7 mouse cellular contexts compared by ENCODE assay signal in the genomic region with DNA sequence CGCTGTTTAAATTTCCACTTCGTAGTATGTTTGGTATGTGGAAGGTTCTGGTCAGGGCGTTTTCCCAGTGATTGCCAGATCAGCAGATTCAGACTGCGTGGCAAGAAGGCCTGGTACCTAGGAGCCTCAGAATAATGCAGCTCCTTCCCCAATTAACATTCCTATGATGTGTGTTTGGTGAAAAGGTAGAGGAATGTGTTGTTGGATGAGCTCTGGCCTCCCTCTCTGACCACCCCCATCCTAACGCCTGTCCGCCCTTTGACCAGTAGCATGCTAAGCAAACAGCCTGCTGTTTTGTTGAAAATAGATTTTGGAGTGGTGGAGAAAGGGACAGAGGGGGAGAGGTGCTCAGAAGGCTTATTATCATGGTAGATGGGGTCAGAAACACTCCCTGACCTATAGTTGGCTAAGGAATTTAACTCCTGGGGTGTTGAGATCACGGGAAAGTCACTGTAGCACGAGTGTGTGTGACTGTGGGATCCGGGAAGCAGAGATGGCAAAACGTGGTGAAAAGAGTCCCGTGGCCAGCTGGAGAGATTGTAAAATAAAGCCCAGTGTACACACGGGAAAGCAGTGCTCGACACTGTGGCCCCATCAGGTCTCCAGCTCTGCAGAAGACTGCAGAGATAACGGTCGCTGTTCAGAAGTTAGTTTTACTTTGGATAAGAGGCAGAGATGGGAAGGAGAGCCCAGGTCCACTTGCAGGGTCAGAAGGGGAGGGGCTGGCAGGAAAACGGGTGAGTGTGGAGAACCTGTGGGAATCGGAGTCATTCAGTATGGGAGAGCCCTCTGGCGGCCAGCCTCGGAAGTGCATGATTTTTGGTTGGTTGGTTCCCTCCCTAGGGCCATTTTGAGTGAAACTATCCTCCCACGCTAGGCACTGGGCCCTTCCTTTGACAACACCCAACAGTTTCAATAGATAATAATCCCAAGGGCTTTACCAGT. TPM values are rescaled to one million over a fixed set of nuclear protein-coding genes. Genes with fewer than 3 reads are reported as not detected.
DNase-seq lines count a peak whose midpoint lies in the region; ATAC-seq and TF ChIP-seq lines count a peak whose summit lies in the region.

No protein-coding gene starts in this region.

- DNase-seq in adrenal gland, postnatal 14 days = peak; percentile 91
- DNase-seq in embryonic facial prominence, embryonic 10.5 days (ENCODE audit: low spot score) = peak; percentile 91
- DNase-seq in gonadal fat pad, adult 2 months (ENCODE audit: low read depth) = peak; percentile 34
- DNase-seq in limb, embryonic 10.5 days (ENCODE audit: low spot score) = peak; percentile 93

- peak; percentile 93 for TF ChIP-seq CTCF in intestine, postnatal 0 days (IDR thresholded peaks at IDR 0.05; ENCODE audit: low read depth)
- peak; percentile 94 for TF ChIP-seq CTCF in small intestine, adult 2 months (IDR thresholded peaks at IDR 0.05; ENCODE audit: extremely low read depth, insufficient read length, insufficient replicate concordance, low read depth, low read length)

- TF ChIP-seq POLR2A in small intestine, adult 2 months (IDR thresholded peaks at IDR 0.05; ENCODE audit: low read depth, low read length) = no peak

- peak overlapping the region; percentile 61 for H3K27ac ChIP-seq in embryonic facial prominence, embryonic 10.5 days (replicated peaks)
- H3K27ac ChIP-seq in intestine, postnatal 0 days (ENCODE audit: low read depth, low read length) = no peak overlapping the region
- peak overlapping the region; percentile 68 for H3K27ac ChIP-seq in limb, embryonic 10.5 days
- H3K27ac ChIP-seq in midbrain, embryonic 13.5 days = no peak overlapping the region
- no peak overlapping the region for H3K27ac ChIP-seq in small intestine, adult 2 months (ENCODE audit: insufficient read depth, low read depth, low read length)

- 30% methylated on average over 20 of the region's 20 CpGs for WGBS in embryonic facial prominence, embryonic 10.5 days
- 22% methylated on average over 20 of the region's 20 CpGs for WGBS in intestine, postnatal 0 days
- WGBS in limb, embryonic 10.5 days = 39% methylated on average over 20 of the region's 20 CpGs
- WGBS in midbrain, embryonic 13.5 days = 30% methylated on average over 20 of the region's 20 CpGs
- 25% methylated on average over 20 of the region's 20 CpGs for WGBS in small intestine, adult 2 months

- peak overlapping the region; percentile 43 for H3K4me3 ChIP-seq in embryonic facial prominence, embryonic 10.5 days
- no peak overlapping the region for H3K4me3 ChIP-seq in intestine, postnatal 0 days (ENCODE audit: low read depth, low read length)
- peak overlapping the region; percentile 34 for H3K4me3 ChIP-seq in limb, embryonic 10.5 days
- H3K4me3 ChIP-seq in midbrain, embryonic 13.5 days (replicated peaks) = no peak overlapping the region
- H3K4me3 ChIP-seq in small intestine, adult 2 months (ENCODE audit: low read depth, low read length) = peak overlapping the region; percentile 11

- H3K4me2 ChIP-seq in intestine, postnatal 0 days (replicated peaks; ENCODE audit: low read depth) = peak overlapping the region; percentile 54
- peak overlapping the region; percentile 35 for H3K4me2 ChIP-seq in midbrain, embryonic 13.5 days (replicated peaks)

- H3K9me3 ChIP-seq in embryonic facial prominence, embryonic 10.5 days = no peaks in the 10 kb centered on the region
- H3K9me3 ChIP-seq in intestine, postnatal 0 days (ENCODE audit: control insufficient read depth) = no peaks in the 10 kb centered on the region
- no peaks in the 10 kb centered on the region for H3K9me3 ChIP-seq in limb, embryonic 10.5 days (replicated peaks)
- H3K9me3 ChIP-seq in midbrain, embryonic 13.5 days = no peaks in the 10 kb centered on the region

- no peaks in the 10 kb centered on the region for H3K27me3 ChIP-seq in embryonic facial prominence, embryonic 10.5 days (replicated peaks; ENCODE audit: low read depth, poor library complexity, severe bottlenecking)
- H3K27me3 ChIP-seq in intestine, postnatal 0 days (replicated peaks; ENCODE audit: control insufficient read depth, insufficient read depth, low read length) = no peaks in the 10 kb centered on the region
- no peaks in the 10 kb centered on the region for H3K27me3 ChIP-seq in limb, embryonic 10.5 days (ENCODE audit: low read depth, poor library complexity, severe bottlenecking)
- no peaks in the 10 kb centered on the region; the same call in 1 of the 2 replicates for H3K27me3 ChIP-seq in midbrain, embryonic 13.5 days
- no peaks in the 10 kb centered on the region; the same call in 1 of the 2 replicates for H3K27me3 ChIP-seq in small intestine, adult 2 months (ENCODE audit: control insufficient read depth, insufficient read depth, low read length)

- H3K36me3 ChIP-seq in embryonic facial prominence, embryonic 10.5 days (replicated peaks) = no peaks in the 10 kb centered on the region
- H3K36me3 ChIP-seq in intestine, postnatal 0 days (ENCODE audit: control insufficient read depth, insufficient read depth) = no peaks in the 10 kb centered on the region
- no peaks in the 10 kb centered on the region for H3K36me3 ChIP-seq in limb, embryonic 10.5 days
- H3K36me3 ChIP-seq in midbrain, embryonic 13.5 days = no peaks in the 10 kb centered on the region
- no peaks in the 10 kb centered on the region for H3K36me3 ChIP-seq in small intestine, adult 2 months (ENCODE audit: control insufficient read depth, insufficient read depth, low read length)

- no peak overlapping the region for H3K9ac ChIP-seq in intestine, postnatal 0 days (ENCODE audit: low read depth, low read length)
- no peak overlapping the region for H3K9ac ChIP-seq in midbrain, embryonic 13.5 days (replicated peaks)

- peaks cover 19% of the 10 kb centered on the region for H3K4me1 ChIP-seq in embryonic facial prominence, embryonic 10.5 days
- H3K4me1 ChIP-seq in intestine, postnatal 0 days (replicated peaks; ENCODE audit: control insufficient read depth, insufficient read depth, low read length) = no peaks in the 10 kb centered on the region
- H3K4me1 ChIP-seq in limb, embryonic 10.5 days = peaks cover 8% of the 10 kb centered on the region
- H3K4me1 ChIP-seq in midbrain, embryonic 13.5 days (replicated peaks) = 0 out of 2 replicates have a peak, but pooled peaks cover 3% of the 10 kb centered on the region
- no peaks in the 10 kb centered on the region for H3K4me1 ChIP-seq in small intestine, adult 2 months (ENCODE audit: control insufficient read depth, insufficient read depth, insufficient read length, low read length)

- peak; percentile 55 for ATAC-seq in intestine, postnatal 0 days
- ATAC-seq in midbrain, embryonic 13.5 days = peak; percentile 78; the same call in 1 of the 2 replicates

RNA-seq across cellular contexts. Expression of a gene that starts 59.9 kb away (rescaled TPM):
- total RNA-seq in adrenal gland, postnatal 14 days (2021) = 2.3 and 3.5 TPM in 2 replicates
- polyA plus RNA-seq in embryonic facial prominence, embryonic 10.5 days (2016; fragmentation: Nextera tagmentation; extraction: Ambion mirVana) = 1.9 and 2.0 TPM in 2 replicates
- 0.91 and 2.2 TPM in 2 replicates for polyA plus RNA-seq in gonadal fat pad, adult 2 months (2012; rRNA removed)
- polyA plus RNA-seq in intestine, postnatal 0 days (2015; fragmentation: Nextera tagmentation; extraction: Ambion mirVana) = 0.56 and 0.92 TPM in 2 replicates
- polyA plus RNA-seq in limb, embryonic 10.5 days (2016; fragmentation: Nextera tagmentation; extraction: Ambion mirVana) = 1.7 and 2.3 TPM in 2 replicates
- 0.49 and 1.3 TPM in 2 replicates for polyA plus RNA-seq in midbrain, embryonic 13.5 days (2015; fragmentation: Nextera tagmentation; extraction: Ambion mirVana)
- 0.05 and 0.20 TPM in 2 replicates for polyA plus RNA-seq in small intestine, adult 2 months (2012; rRNA removed)

Comparison
In these comparisons a context has a peak if more than half of its experiments do, and no peak if none do; other contexts are left out.
1. DNase-seq: peak in every context shown above with its lines; median percentile 93 in limb, embryonic 10.5 days; 91 in adrenal gland, postnatal 14 days; 91 in embryonic facial prominence, embryonic 10.5 days; 34 in gonadal fat pad, adult 2 months.
2. H3K27ac ChIP-seq: peak in embryonic facial prominence, embryonic 10.5 days (single experiment) and limb, embryonic 10.5 days (single experiment); none in intestine, postnatal 0 days (single experiment), midbrain, embryonic 13.5 days (single experiment) and small intestine, adult 2 months (single experiment).
3. H3K4me3 ChIP-seq: peak in embryonic facial prominence, embryonic 10.5 days (single experiment), limb, embryonic 10.5 days (single experiment) and small intestine, adult 2 months (single experiment); none in intestine, postnatal 0 days (single experiment) and midbrain, embryonic 13.5 days (single experiment).